Mouse (Mus musculus) urinary bladder, postnatal 10 days (tissue): Measurements from ENCODE around the gene Bscl2.
"Not testable (repeated sequence)": the region's sequence is repeated elsewhere in the genome, so short reads cannot be mapped to it uniquely, and the experiment has no call there.

ENCODE experiments used
- DNase-seq: peaks from one replicate; pipeline ENCODE4 v3.0.0; 2022; ENCODE audit warnings: low spot score

Gene Bscl2

GRCm38 (mm10) chr19:8831262-8831661 lies 6.0 kb upstream of the Bscl2 start:
- no peak for DNase-seq

- no peak for DNase-seq
These were observed 4.3 kb upstream of the Bscl2 start for GRCm38 (mm10) chr19:8832971-8833370.

- DNase-seq = not testable (repeated sequence)
These were observed 940 bp upstream of the Bscl2 start for GRCm38 (mm10) chr19:8836327-8836726.

- no peak for DNase-seq
These were observed 919 bp downstream of the Bscl2 start for GRCm38 (mm10) chr19:8838041-8838730.

GRCm38 (mm10) chr19:8839103-8839907 lies 2.0 kb downstream of the Bscl2 start, which contains the start of gene Gng3:
Gene Gng3 (minus strand): TSS chr19:8839194.
- no peak for DNase-seq

- DNase-seq = no peak
These were observed 2.9 kb downstream of the Bscl2 start for GRCm38 (mm10) chr19:8839908-8840791.

- no peak for DNase-seq
These were observed 3.7 kb downstream of the Bscl2 start for GRCm38 (mm10) chr19:8841012-8841411.

GRCm38 (mm10) chr19:8842961-8843360 lies 5.7 kb downstream of the Bscl2 start:
- no peak for DNase-seq

GRCm38 (mm10) chr19:8844371-8845129 lies 7.3 kb downstream of the Bscl2 start:
- DNase-seq = peak; percentile 53

GRCm38 (mm10) chr19:8848356-8848755 lies 11.1 kb downstream of the Bscl2 start:
- no peak for DNase-seq

- no peak for DNase-seq
These were observed 13.2 kb downstream of the Bscl2 start, which contains the start of gene Lrrn4cl for GRCm38 (mm10) chr19:8850402-8850901. Gene Lrrn4cl (plus strand): TSS chr19:8850768.

GRCm38 (mm10) chr19:8851639-8852038 lies 14.4 kb downstream of the Bscl2 start:
- DNase-seq = no peak

- no peak for DNase-seq
These were observed 15.1 kb downstream of the Bscl2 start for GRCm38 (mm10) chr19:8852236-8852928.

- DNase-seq = no peak
These were observed 15.8 kb downstream of the Bscl2 start for GRCm38 (mm10) chr19:8853117-8853516.

GRCm38 (mm10) chr19:8857689-8858088 lies 20.4 kb downstream of the Bscl2 start:
- DNase-seq = no peak

- no peak for DNase-seq
These were observed 21.8 kb downstream of the Bscl2 start for GRCm38 (mm10) chr19:8859018-8859417.

GRCm38 (mm10) chr19:8864265-8864664 lies 27.0 kb downstream of the Bscl2 start:
- no peak for DNase-seq

GRCm38 (mm10) chr19:8870381-8870780 lies 33.1 kb downstream of the Bscl2 start:
- DNase-seq = not testable (repeated sequence)

- no peak for DNase-seq
These were observed 33.6 kb downstream of the Bscl2 start for GRCm38 (mm10) chr19:8870838-8871237.
